In genomic region chr3:89830815-89831591, GRCm38 (mm10) we compare ENCODE assay signal across 8 mouse cellular contexts. TPM values are rescaled to one million over a fixed set of nuclear protein-coding genes. Genes with fewer than 3 reads are reported as not detected.
DNase-seq lines count a peak whose midpoint lies in the region; ATAC-seq lines count a peak whose summit lies in the region.

Gene She (plus strand): TSS chr3:89831370.

- peak within 1 kb of the TSS; percentile 29 for H3K9ac ChIP-seq in forebrain, embryonic 12.5 days
- peak within 1 kb of the TSS; percentile 55; the same call in 1 of the 2 replicates for H3K9ac ChIP-seq in hindbrain, embryonic 12.5 days
- peak within 1 kb of the TSS; percentile 47 for H3K9ac ChIP-seq in limb, embryonic 15.5 days
- H3K9ac ChIP-seq in neural tube, embryonic 12.5 days: peak within 1 kb of the TSS; percentile 53

- H3K4me2 ChIP-seq in forebrain, embryonic 12.5 days: peak within 1 kb of the TSS; percentile 48
- H3K4me2 ChIP-seq in hindbrain, embryonic 12.5 days (replicated peaks): peak within 1 kb of the TSS; percentile 60
- H3K4me2 ChIP-seq in limb, embryonic 15.5 days: peak within 1 kb of the TSS; percentile 77
- H3K4me2 ChIP-seq in neural tube, embryonic 12.5 days (replicated peaks): peak within 1 kb of the TSS; percentile 62

- no peak for ATAC-seq in forebrain, embryonic 12.5 days (ENCODE audit: low FRiP score)
- ATAC-seq in hindbrain, embryonic 12.5 days (ENCODE audit: low FRiP score): no peak
- ATAC-seq in limb, embryonic 15.5 days (ENCODE audit: insufficient number of reproducible peaks, low FRiP score, low TSS enrichment, low read depth): no peak
- ATAC-seq in neural tube, embryonic 12.5 days (ENCODE audit: low FRiP score, low read depth): no peak
- no peak for ATAC-seq in activated CD4-positive, CD25-positive, alpha-beta regulatory T cell, adult 4 months

- no peaks in the 10 kb centered on the region for H3K36me3 ChIP-seq in forebrain, embryonic 12.5 days (replicated peaks)
- H3K36me3 ChIP-seq in hindbrain, embryonic 12.5 days: no peaks in the 10 kb centered on the region
- no peaks in the 10 kb centered on the region for H3K36me3 ChIP-seq in limb, embryonic 15.5 days
- H3K36me3 ChIP-seq in neural tube, embryonic 12.5 days: no peaks in the 10 kb centered on the region

- peaks cover 11% of the 10 kb centered on the region for H3K4me1 ChIP-seq in forebrain, embryonic 12.5 days
- peaks cover 11% of the 10 kb centered on the region; the same call in 1 of the 2 replicates for H3K4me1 ChIP-seq in hindbrain, embryonic 12.5 days
- H3K4me1 ChIP-seq in limb, embryonic 15.5 days: peaks cover 15% of the 10 kb centered on the region
- H3K4me1 ChIP-seq in neural tube, embryonic 12.5 days: peaks cover 10% of the 10 kb centered on the region

- peak within 1 kb of the TSS; percentile 35 for H3K4me3 ChIP-seq in forebrain, embryonic 12.5 days (replicated peaks)
- peak within 1 kb of the TSS; percentile 43 for H3K4me3 ChIP-seq in hindbrain, embryonic 12.5 days
- peak within 1 kb of the TSS; percentile 49 for H3K4me3 ChIP-seq in limb, embryonic 15.5 days
- peak within 1 kb of the TSS; percentile 39 for H3K4me3 ChIP-seq in neural tube, embryonic 12.5 days

- peak; percentile 16 to 24 for DNase-seq in cerebellum, postnatal 10 days
- DNase-seq in cerebellum, adult 11 months: no peak
- DNase-seq in c-Kit-positive CD71-positive TER-119-positive erythroid progenitor cells, embryonic 14.5 days (ENCODE audit: low spot score): no peak

- H3K27me3 ChIP-seq in forebrain, embryonic 12.5 days: peaks cover 68% of the 10 kb centered on the region
- peaks cover 66% of the 10 kb centered on the region for H3K27me3 ChIP-seq in hindbrain, embryonic 12.5 days
- H3K27me3 ChIP-seq in limb, embryonic 15.5 days: peaks cover 66% of the 10 kb centered on the region
- H3K27me3 ChIP-seq in neural tube, embryonic 12.5 days (replicated peaks): peaks cover 63% of the 10 kb centered on the region

- no peak within 1 kb of the TSS for H3K27ac ChIP-seq in forebrain, embryonic 12.5 days
- no peak within 1 kb of the TSS for H3K27ac ChIP-seq in hindbrain, embryonic 12.5 days
- H3K27ac ChIP-seq in limb, embryonic 15.5 days: 0 out of 2 replicates have a peak within 1 kb of the TSS, but pooled peaks have one; percentile 24
- H3K27ac ChIP-seq in neural tube, embryonic 12.5 days: no peak within 1 kb of the TSS

- 2% methylated on average over 74 of the region's 96 CpGs for WGBS in forebrain, embryonic 12.5 days
- 2% methylated on average over 89 of the region's 96 CpGs for WGBS in hindbrain, embryonic 12.5 days
- 2% methylated on average over 82 of the region's 96 CpGs for WGBS in limb, embryonic 15.5 days
- 4% methylated on average over 89 of the region's 96 CpGs for WGBS in neural tube, embryonic 12.5 days

- no peaks in the 10 kb centered on the region; the same call in 1 of the 2 replicates for H3K9me3 ChIP-seq in forebrain, embryonic 12.5 days
- no peaks in the 10 kb centered on the region for H3K9me3 ChIP-seq in hindbrain, embryonic 12.5 days (replicated peaks)
- no peaks in the 10 kb centered on the region for H3K9me3 ChIP-seq in limb, embryonic 15.5 days
- no peaks in the 10 kb centered on the region for H3K9me3 ChIP-seq in neural tube, embryonic 12.5 days

RNA-seq across cellular contexts. Expression of gene She, which starts in this region (rescaled TPM):
- polyA plus RNA-seq in forebrain, embryonic 12.5 days (2016; fragmentation: Nextera tagmentation; extraction: Ambion mirVana): 1.7 and 1.8 TPM in 2 replicates
- 3.4 and 4.4 TPM in 2 replicates for polyA plus RNA-seq in hindbrain, embryonic 12.5 days (2016; fragmentation: Nextera tagmentation; extraction: Ambion mirVana)
- polyA plus RNA-seq in limb, embryonic 15.5 days (2015; fragmentation: Nextera tagmentation; extraction: Ambion mirVana): 2.7 and 3.9 TPM in 2 replicates
- 3.3 and 4.2 TPM in 2 replicates for polyA plus RNA-seq in neural tube, embryonic 12.5 days (2016; fragmentation: Nextera tagmentation; extraction: Ambion mirVana)
- 10 to 100 TPM in 1 of 2 experiments, 1 to 10 TPM in 1; 8.7 to 10.2 TPM for polyA plus RNA-seq in activated CD4-positive, CD25-positive, alpha-beta regulatory T cell, adult 4 months (2017; shearing (Covaris generic))

Comparison
In these comparisons a context has a peak if more than half of its experiments do, and no peak if none do; other contexts are left out.
1. DNase-seq: peak in cerebellum, postnatal 10 days (2 of 2); none in cerebellum, adult 11 months (single experiment) and c-Kit-positive CD71-positive TER-119-positive erythroid progenitor cells, embryonic 14.5 days (single experiment).
2. Peak in every context shown above with its lines, with median percentiles within 50 percentile points of each other: H3K4me2 ChIP-seq, H3K4me3 ChIP-seq and H3K9ac ChIP-seq.